ENCODE assay signal across 13 mouse cellular contexts in the genomic region with DNA sequence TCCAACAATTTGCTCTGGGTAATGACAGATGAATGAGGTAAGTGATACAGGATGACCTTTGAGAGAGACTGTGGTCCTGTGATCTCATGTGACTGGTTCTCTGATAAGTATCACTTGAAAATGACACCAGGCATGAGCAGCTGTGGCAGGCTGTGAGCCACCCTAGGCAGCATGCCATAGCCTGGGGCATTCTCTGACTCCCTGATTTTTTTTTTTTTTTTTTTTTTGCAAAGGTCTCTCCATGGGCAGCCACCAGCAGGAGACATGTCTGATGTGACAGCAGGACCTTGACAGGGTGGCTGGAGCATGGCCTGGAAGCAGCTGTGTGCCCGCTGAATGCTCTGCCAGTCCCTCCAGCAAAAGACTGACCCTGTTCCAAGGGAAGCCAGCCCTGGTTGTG.
DNase-seq lines count a peak whose midpoint lies in the region; ATAC-seq lines count a peak whose summit lies in the region.
"Had no signal": no experiment of that assay in that cellular context is flagged by ENCODE, and none has a peak within 500 bp of the region (broad histone marks: within the 10 kb centered on the region; RNA-seq: fewer than 3 reads in every experiment).

No protein-coding gene starts in this region.

- WGBS in kidney, embryonic 14.5 days, result 82% methylated on average over 1 of the region's 1 CpGs
- WGBS in heart, embryonic 11.5 days (ENCODE audit: insufficient replicate concordance), result 40% methylated on average over 1 of the region's 1 CpGs

- H3K27ac ChIP-seq in kidney, embryonic 14.5 days (ENCODE audit: low read depth, low read length), result no peak overlapping the region
- H3K27ac ChIP-seq in heart, embryonic 11.5 days (ENCODE audit: low read depth, low read length), result peak overlapping the region; percentile 52
- H3K27ac ChIP-seq: limb, embryonic 10.5 days; liver, embryonic 15.5 days; macrophage had no signal

- no peak overlapping the region for H3K4me3 ChIP-seq in kidney, embryonic 14.5 days (ENCODE audit: low read length)
- no peak overlapping the region for H3K4me3 ChIP-seq in heart, embryonic 11.5 days (ENCODE audit: low read depth, low read length)
- H3K4me3 ChIP-seq: limb, embryonic 10.5 days; liver, embryonic 15.5 days had no signal

- H3K9me3 ChIP-seq in kidney, embryonic 14.5 days (ENCODE audit: control insufficient read depth, low read length), result no peaks in the 10 kb centered on the region
- no peaks in the 10 kb centered on the region for H3K9me3 ChIP-seq in heart, embryonic 11.5 days (replicated peaks; ENCODE audit: control insufficient read depth, low read length)
- H3K9me3 ChIP-seq: limb, embryonic 10.5 days; liver, embryonic 15.5 days had no signal

- no peaks in the 10 kb centered on the region for H3K36me3 ChIP-seq in kidney, embryonic 14.5 days (ENCODE audit: control insufficient read depth, insufficient read depth, low read length)
- H3K36me3 ChIP-seq in heart, embryonic 11.5 days (ENCODE audit: control insufficient read depth, insufficient read depth, low read length), result no peaks in the 10 kb centered on the region
- H3K36me3 ChIP-seq: limb, embryonic 10.5 days; liver, embryonic 15.5 days had no signal

- no peak for DNase-seq in kidney, postnatal 14 days
- peak; percentile 51 for DNase-seq in gastrocnemius, postnatal 10 days
- no peak for DNase-seq in layer of hippocampus, adult 8-10 months (ENCODE audit: low spot score in 2 of 2)
- no peak for DNase-seq in layer of hippocampus, postnatal 25 days (ENCODE audit: extremely low spot score in 1 of 2, low spot score in 1 of 2)
- DNase-seq: cerebellum, adult 9-11 months had no signal

- H3K27me3 ChIP-seq in kidney, embryonic 14.5 days (ENCODE audit: control insufficient read depth, insufficient read depth, low read length), result no peaks in the 10 kb centered on the region
- H3K27me3 ChIP-seq in heart, embryonic 11.5 days (ENCODE audit: control insufficient read depth, insufficient read depth, low read length), result no peaks in the 10 kb centered on the region
- H3K27me3 ChIP-seq: liver, embryonic 15.5 days had no signal

- ATAC-seq in kidney, embryonic 14.5 days (ENCODE audit: low FRiP score, low TSS enrichment), result peak; percentile 35; the same call in 1 of the 2 replicates
- peak; percentile 61 for ATAC-seq in heart, embryonic 11.5 days (replicated peaks; ENCODE audit: insufficient number of reproducible peaks, low FRiP score, low TSS enrichment)
- 0 out of 2 replicates have a peak, but pooled peaks have one; percentile 20 for ATAC-seq in megakaryocyte progenitor cell, adult 5-6 weeks (replicated peaks; ENCODE audit: poor library complexity)
- no peak for ATAC-seq in erythroblast, adult 5-6 weeks (replicated peaks; ENCODE audit: low FRiP score, poor library complexity, severe bottlenecking)
- ATAC-seq: inflammation-experienced regulatory T-cells, adult 6 months had no signal

- H3K9ac ChIP-seq in kidney, embryonic 14.5 days (ENCODE audit: low read depth, low read length), result no peak overlapping the region
- H3K9ac ChIP-seq in heart, embryonic 11.5 days (ENCODE audit: low read depth, low read length), result no peak overlapping the region
- H3K9ac ChIP-seq: liver, embryonic 15.5 days had no signal

- H3K4me1 ChIP-seq in kidney, embryonic 14.5 days (ENCODE audit: control insufficient read depth, insufficient read depth, low read length), result no peaks in the 10 kb centered on the region
- H3K4me1 ChIP-seq in heart, embryonic 11.5 days (ENCODE audit: control insufficient read depth, insufficient read depth, low read length), result peaks cover 12% of the 10 kb centered on the region
- H3K4me1 ChIP-seq: limb, embryonic 10.5 days; liver, embryonic 15.5 days had no signal

- no peak overlapping the region for H3K4me2 ChIP-seq in kidney, embryonic 14.5 days (replicated peaks; ENCODE audit: low read depth, low read length)
- no peak overlapping the region for H3K4me2 ChIP-seq in heart, embryonic 11.5 days
- H3K4me2 ChIP-seq: liver, embryonic 15.5 days had no signal
